Mouse (Mus musculus): ENCODE measurements around the gene Asphd2.

- TF ChIP-seq CTCF (IDR thresholded peaks at IDR 0.05; ENCODE audit: extremely low read depth, insufficient read depth, low read length), result no peak
- no peak for TF ChIP-seq POLR2A (IDR thresholded peaks at IDR 0.05; ENCODE audit: extremely low read depth, insufficient read depth, low read length)
Observed at GRCm38 (mm10) chr5:112344092-112344960, 50.3 kb downstream of the Asphd2 start.

All from cortical plate, adult 2 months (tissue).